Mouse (Mus musculus) heart, adult 2 months (tissue): ENCODE results near the gene Slc25a10.

Source experiments
- CTCF ChIP-seq: fragments of 200-600 bp; IDR thresholded peaks from 2 replicates; pipeline ENCODE4 v1.8.1; 2022; ENCODE audit warnings: antibody characterized with exemption, mild to moderate bottlenecking, moderate library complexity
- EP300 ChIP-seq: fragments of 200-500 bp; IDR thresholded peaks from 2 replicates; pipeline ENCODE4 v1.6.1; 2011; ENCODE audit warnings: low read depth, low read length, control low read depth; ENCODE audit not compliant: insufficient read depth
- POLR2A ChIP-seq: fragments of 200-500 bp; IDR thresholded peaks from 2 replicates; pipeline ENCODE4 v1.6.1; 2011; ENCODE audit warnings: mild to moderate bottlenecking, low read depth, low read length, control low read depth; ENCODE audit not compliant: insufficient read depth

DNA sequence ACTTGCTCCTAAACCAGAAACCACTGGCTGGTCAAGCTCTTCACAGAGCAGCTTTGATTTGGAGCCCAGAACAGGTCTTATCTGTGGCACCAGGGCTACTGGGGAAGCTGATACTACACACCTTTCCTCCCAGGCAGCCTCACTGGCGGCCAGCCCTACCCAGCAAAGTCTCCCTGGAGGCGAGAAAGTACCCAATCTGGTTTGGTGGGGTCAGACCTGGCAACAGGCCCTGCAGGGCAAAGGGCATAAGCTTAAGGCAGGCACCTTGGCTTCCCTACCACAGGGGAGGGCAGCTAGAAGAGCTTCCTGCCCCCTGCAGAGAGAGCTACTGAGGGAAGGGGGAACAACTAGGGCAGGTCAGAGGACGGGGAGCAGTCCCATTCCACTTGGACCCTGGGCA is 8.7 kb downstream of the Slc25a10 start:
- TF ChIP-seq POLR2A (no peak), EP300 (no peak), CTCF (no peak)
